Mouse (Mus musculus) liver, embryonic 11.5 days (tissue): ENCODE measurements at regions not wholly inside any gene's neighbourhood (a gene's known extent, or its start where the extent isn't known, plus 50 kb on each side); places are given as distances from the start of the nearest gene placed in this dataset.

Source experiments
- ATAC-seq: fragments of 200-750 bp; cut with Nextera tagmentation; replicated peaks from 2 replicates; pipeline ENCODE4 v1.8.0; 2017; ENCODE audit warnings: moderate number of reproducible peaks, mild to moderate bottlenecking, moderate TSS enrichment, moderate library complexity; ENCODE audit not compliant: low FRiP score
- DNase-seq: peaks from one replicate; pipeline ENCODE4 v3.0.0-alpha.2; 2017; ENCODE audit warnings: low spot score
- H3K27ac ChIP-seq: fragments of 300-500 bp; sonication (generic); 2 replicates; pipeline ENCODE4 v1.5.1; 2014; ENCODE audit warnings: mild to moderate bottlenecking, low read depth, low read length, control low read depth
- H3K27me3 ChIP-seq: fragments of 300-500 bp; sonication (generic); replicated peaks from 2 replicates; pipeline ENCODE4 v1.6.1; 2014; ENCODE audit warnings: low read length, mixed read lengths; ENCODE audit not compliant: control insufficient read depth, insufficient read depth
- H3K36me3 ChIP-seq: fragments of 300-500 bp; sonication (generic); 2 replicates; pipeline ENCODE4 v1.6.1; 2014; ENCODE audit warnings: mild to moderate bottlenecking, low read length, moderate library complexity, mixed read lengths; ENCODE audit not compliant: control insufficient read depth, insufficient read depth
- H3K4me1 ChIP-seq: fragments of 300-500 bp; sonication (generic); replicated peaks from 2 replicates; pipeline ENCODE4 v1.6.1; 2014; ENCODE audit warnings: low read length, mixed read lengths; ENCODE audit not compliant: control insufficient read depth, insufficient read depth
- H3K4me2 ChIP-seq: fragments of 300-500 bp; sonication (generic); 2 replicates; pipeline ENCODE4 v1.6.1; 2014; ENCODE audit warnings: mild to moderate bottlenecking, control low read depth, moderate library complexity
- H3K4me3 ChIP-seq: fragments of 300-500 bp; sonication (generic); 2 replicates; pipeline ENCODE4 v1.5.1; 2014; ENCODE audit warnings: low read depth, low read length, control low read depth
- H3K9ac ChIP-seq: fragments of 300-500 bp; sonication (generic); 2 replicates; pipeline ENCODE4 v1.6.1; 2014; ENCODE audit warnings: low read depth, low read length, control low read depth
- H3K9me3 ChIP-seq: fragments of 300-500 bp; sonication (generic); 2 replicates; pipeline ENCODE4 v1.6.1; 2016; ENCODE audit warnings: low read length, inconsistent platforms, mixed read lengths; ENCODE audit not compliant: control insufficient read depth
- WGBS: fragments of 180-500 bp; shearing (Covaris S2); extraction: QIAGEN DNeasy Blood & Tissue Kit; methylation state at CpG from one replicate; pipeline ENCODE4 v1.1.7; 2014; 5-methylcytosine and 5-hydroxymethylcytosine counted together

DNA sequence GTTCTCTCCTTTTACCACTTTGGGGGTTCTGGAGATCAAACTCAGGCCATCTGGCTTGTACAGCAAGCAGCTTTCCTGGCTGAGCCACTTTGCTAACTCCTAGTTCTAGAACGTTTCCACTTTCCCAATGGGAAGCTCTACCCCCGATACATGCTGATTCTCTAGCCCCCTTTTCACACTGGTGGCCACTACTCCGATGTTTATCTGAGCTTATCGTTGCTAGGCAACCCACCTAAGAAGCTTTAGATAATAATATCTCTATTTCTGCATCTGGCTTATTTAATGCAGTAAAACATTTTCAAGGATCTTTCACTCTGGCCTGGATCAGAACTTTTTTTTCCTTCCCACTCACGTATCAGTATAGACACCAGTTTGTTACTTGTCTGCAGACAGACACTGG, 129.4 kb upstream of the Eif4g2 start:
- Histone ChIP-seq H3K27me3 (no peaks in the 10 kb centered on the region), H3K9ac (no peak overlapping the region), H3K4me1 (no peaks in the 10 kb centered on the region), H3K4me2 (no peak overlapping the region), H3K9me3 (no peaks in the 10 kb centered on the region), H3K27ac (no peak overlapping the region), H3K4me3 (no peak overlapping the region), H3K36me3 (no peaks in the 10 kb centered on the region)
- WGBS: 69% methylated on average over 5 of the region's 5 CpGs
- DNase-seq (no peak), ATAC-seq (no peak)

DNA sequence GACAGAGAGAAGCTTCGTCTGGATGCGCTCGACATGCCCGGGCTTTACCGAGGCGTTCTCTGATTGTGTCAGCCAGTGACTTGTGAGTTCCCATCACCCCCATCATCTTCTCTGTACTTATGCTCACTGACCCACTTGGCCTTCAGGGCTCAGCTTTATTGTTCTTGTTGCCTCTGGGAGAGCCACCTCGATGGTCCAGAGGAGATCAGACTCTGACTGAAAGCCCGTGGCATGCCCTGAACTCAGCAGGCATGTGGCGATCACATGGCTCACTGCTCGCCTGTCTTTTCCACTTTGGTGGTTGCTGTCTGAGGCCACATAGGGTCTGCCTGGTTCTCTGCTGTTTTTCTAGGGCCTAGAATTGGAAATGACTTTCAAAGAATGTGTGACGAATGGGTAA, 128.8 kb upstream of the Eif4g2 start:
- H3K9ac ChIP-seq: no peak overlapping the region
- H3K9me3 ChIP-seq: no peaks in the 10 kb centered on the region
- WGBS: 84% methylated on average over 11 of the region's 11 CpGs
- no peak overlapping the region for H3K4me3 ChIP-seq
- DNase-seq: no peak
- H3K4me1 ChIP-seq: no peaks in the 10 kb centered on the region
- no peaks in the 10 kb centered on the region for H3K36me3 ChIP-seq
- ATAC-seq: no peak
- no peaks in the 10 kb centered on the region for H3K27me3 ChIP-seq
- H3K27ac ChIP-seq: no peak overlapping the region
- no peak overlapping the region for H3K4me2 ChIP-seq

DNA sequence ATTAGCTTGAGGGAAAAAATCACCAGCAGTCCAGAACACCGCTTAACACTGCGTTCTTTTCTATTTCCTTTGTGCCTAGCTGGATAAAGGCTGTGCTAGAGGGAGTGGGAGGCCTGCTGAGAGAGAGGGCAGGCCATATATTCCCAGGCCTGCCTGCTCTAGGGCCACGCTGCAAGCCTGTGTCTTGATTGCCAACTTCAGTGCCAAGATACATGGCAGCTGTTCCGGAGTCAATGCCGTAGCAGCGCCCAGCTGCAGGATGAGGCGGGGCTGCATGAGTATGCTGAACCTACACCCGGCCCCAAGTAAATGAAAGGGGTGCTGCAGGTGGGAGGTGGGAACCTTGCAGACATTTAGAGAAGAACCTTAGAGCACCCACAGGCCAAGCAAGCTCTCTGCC, 127.5 kb upstream of the Eif4g2 start:
- WGBS: 87% methylated on average over 8 of the region's 8 CpGs
- no peaks in the 10 kb centered on the region for H3K36me3 ChIP-seq
- H3K9ac ChIP-seq: no peak overlapping the region
- H3K4me2 ChIP-seq: no peak overlapping the region
- H3K4me3 ChIP-seq: no peak overlapping the region
- ATAC-seq (no peak), DNase-seq (no peak)
- no peaks in the 10 kb centered on the region for H3K4me1 ChIP-seq
- H3K27me3 ChIP-seq: no peaks in the 10 kb centered on the region
- H3K9me3 ChIP-seq: no peaks in the 10 kb centered on the region
- H3K27ac ChIP-seq: no peak overlapping the region

DNA sequence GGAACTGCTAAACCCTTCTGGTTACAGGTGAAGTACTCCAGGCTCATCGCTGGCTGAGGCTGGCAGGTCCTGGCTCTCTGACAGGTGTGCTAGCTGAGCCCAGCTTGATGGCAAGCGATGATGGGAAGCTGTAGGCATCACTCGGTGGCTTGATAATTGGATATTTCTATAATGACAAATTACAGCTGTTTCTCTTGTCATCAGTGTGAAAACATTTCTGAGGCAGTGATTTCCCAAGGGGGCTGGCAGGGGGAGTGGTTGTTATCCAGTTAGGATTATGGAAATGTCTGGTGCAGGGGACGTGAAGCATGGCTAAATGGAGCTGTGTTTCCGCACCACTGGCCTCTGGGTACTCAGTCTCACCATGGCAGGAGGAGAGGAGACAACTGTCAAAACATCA, 123.0 kb upstream of the Eif4g2 start:
- Histone ChIP-seq H3K27ac (no peak overlapping the region), H3K27me3 (no peaks in the 10 kb centered on the region), H3K4me1 (no peaks in the 10 kb centered on the region), H3K36me3 (no peaks in the 10 kb centered on the region), H3K4me2 (no peak overlapping the region), H3K9me3 (no peaks in the 10 kb centered on the region), H3K4me3 (no peak overlapping the region), H3K9ac (no peak overlapping the region)
- DNase-seq (no peak), ATAC-seq (no peak)
- 80% methylated on average over 5 of the region's 5 CpGs for WGBS

DNA sequence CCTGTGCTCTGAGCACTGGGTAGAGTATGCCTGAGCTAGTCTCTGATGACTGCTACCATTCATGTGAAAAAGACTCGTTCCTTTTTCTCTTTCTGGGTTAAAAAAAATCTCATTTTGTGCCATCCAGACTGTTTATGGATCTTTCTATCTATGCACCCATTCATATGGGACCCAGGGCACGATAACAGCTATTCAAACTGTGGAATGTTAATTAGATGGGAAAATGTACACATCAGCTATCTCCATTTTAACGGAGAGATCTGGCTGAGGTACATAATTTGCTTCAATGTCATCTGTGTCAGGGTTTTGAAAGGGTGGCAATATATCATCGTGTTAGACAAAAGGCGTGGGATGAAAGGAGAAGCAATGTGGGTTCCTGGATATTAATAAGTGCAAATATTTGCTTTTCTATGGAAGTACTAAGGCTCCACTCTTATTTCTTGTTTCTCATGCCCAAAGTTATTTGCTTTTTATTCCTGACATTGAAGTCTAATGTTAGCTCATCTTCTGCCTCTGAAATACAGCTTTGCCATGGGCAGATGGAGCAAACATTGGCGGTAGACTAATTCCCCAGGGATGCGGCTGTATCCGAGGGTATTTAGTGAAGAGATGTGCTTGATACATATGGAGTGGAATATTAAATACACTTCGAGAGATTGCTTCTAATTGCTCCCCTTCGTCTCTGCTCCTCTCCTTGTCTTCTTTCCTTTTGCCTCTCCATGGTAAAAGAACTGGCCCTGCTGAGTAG, 116.0 kb upstream of the Eif4g2 start:
- WGBS: 79% methylated on average over 10 of the region's 10 CpGs

DNA sequence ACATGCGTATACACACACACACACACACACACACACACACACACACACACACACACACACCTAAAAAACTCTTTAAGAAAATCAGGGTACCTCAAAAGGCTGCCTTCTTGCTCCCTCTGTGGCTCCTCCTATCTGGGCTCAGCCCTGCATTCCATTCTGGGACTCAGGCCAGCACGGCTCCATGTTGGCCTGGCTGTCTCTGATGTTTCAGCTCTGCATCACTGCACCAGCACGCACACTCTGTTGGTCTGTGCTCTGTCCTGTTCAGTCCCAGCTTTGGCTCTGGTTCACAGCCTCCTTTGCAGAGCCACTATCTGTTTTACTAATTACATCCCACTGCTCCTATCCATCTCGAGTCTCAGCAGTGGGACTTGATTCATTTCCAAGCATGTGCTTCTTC, 108.8 kb upstream of the Eif4g2 start:
- Histone ChIP-seq H3K4me1 (no peaks in the 10 kb centered on the region), H3K9me3 (no peaks in the 10 kb centered on the region), H3K27ac (no peak overlapping the region), H3K9ac (no peak overlapping the region), H3K4me3 (no peak overlapping the region), H3K36me3 (no peaks in the 10 kb centered on the region), H3K4me2 (no peak overlapping the region), H3K27me3 (no peaks in the 10 kb centered on the region)
- WGBS: 69% methylated on average over 4 of the region's 4 CpGs
- DNase-seq (no peak), ATAC-seq (no peak; the same call in 1 of the 2 replicates)

More for the DNA sequence above, 116.0 kb upstream of the Eif4g2 start:
- no peak overlapping the region for H3K4me2 ChIP-seq
- H3K27ac ChIP-seq: no peak overlapping the region
- H3K4me1 ChIP-seq: no peaks in the 10 kb centered on the region
- no peak overlapping the region for H3K4me3 ChIP-seq
- H3K9me3 ChIP-seq: no peaks in the 10 kb centered on the region
- DNase-seq: no peak
- H3K9ac ChIP-seq: no peak overlapping the region
- H3K36me3 ChIP-seq: no peaks in the 10 kb centered on the region
- H3K27me3 ChIP-seq: no peaks in the 10 kb centered on the region
- ATAC-seq: no peak

DNA sequence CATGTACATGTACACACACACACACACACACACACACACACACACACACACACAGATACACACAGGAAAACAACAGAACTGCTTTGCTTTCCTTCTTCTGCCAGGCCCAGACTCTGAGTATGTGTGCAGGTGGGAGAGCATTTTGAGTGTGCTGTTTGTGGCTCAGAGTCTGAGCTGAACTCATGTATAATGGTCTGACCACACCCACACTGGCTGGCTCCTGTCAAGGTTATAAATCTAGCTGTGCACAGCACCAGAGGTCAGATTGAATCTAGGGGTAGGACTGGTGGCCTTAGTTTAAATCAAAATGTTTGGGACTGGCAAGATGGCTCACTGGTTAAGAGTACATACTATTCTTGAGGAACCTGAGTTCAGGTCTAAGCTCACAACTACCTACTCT, 108.4 kb upstream of the Eif4g2 start:
- Histone ChIP-seq H3K27me3 (no peaks in the 10 kb centered on the region), H3K27ac (no peak overlapping the region), H3K4me2 (no peak overlapping the region), H3K9ac (no peak overlapping the region), H3K4me1 (no peaks in the 10 kb centered on the region), H3K9me3 (no peaks in the 10 kb centered on the region), H3K4me3 (no peak overlapping the region), H3K36me3 (no peaks in the 10 kb centered on the region)
- DNase-seq: no peak
- no peak for ATAC-seq

DNA sequence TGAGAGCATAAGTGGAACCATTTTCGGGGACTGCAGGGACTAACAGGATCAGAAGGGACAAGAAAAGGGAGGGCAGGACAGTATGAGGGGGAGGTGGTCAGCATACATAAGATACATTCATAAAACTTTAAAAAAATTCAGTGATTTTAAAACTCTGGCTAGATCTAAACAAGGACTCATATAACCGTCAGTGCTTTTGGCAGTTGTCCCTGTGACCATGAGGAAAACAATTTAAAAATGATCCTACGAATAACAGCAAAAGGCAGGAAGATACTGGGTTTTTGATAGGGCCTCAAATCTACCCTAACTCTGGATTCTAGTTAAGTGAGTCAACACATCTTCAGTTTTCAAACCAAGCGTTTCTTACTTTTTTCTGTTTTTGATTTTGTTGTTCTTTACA, 106.9 kb upstream of the Eif4g2 start:
- Histone ChIP-seq H3K9me3 (no peaks in the 10 kb centered on the region), H3K36me3 (no peaks in the 10 kb centered on the region), H3K4me3 (no peak overlapping the region), H3K27ac (no peak overlapping the region), H3K4me2 (no peak overlapping the region), H3K9ac (no peak overlapping the region), H3K4me1 (no peaks in the 10 kb centered on the region), H3K27me3 (no peaks in the 10 kb centered on the region)
- no peak for ATAC-seq
- 83% methylated on average over 4 of the region's 4 CpGs for WGBS
- no peak for DNase-seq

DNA sequence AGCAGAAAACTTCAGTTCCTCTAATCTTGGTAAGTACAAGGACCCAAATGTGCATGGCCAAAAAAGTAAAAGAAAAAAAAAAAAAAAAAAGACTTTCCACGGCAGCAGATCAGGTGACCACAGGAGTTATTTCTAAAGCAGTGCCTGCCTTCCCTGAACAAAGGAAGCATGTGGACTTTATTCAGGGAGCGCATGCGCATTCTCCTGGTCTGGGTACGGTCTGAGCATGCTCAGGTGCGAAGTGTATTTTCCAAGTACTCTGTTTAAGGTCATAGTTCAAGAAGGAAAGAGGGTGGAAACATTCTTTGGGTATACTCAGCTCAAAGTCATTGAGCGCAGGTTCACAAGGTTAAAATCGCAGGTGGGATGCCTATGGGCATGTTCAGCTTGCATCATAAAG, 103.1 kb upstream of the Eif4g2 start:
- WGBS: 88% methylated on average over 7 of the region's 7 CpGs
- no peak for ATAC-seq

More for the DNA sequence above, 103.1 kb upstream of the Eif4g2 start:
- H3K9ac ChIP-seq: no peak overlapping the region
- H3K4me2 ChIP-seq: no peak overlapping the region
- no peak overlapping the region for H3K27ac ChIP-seq
- no peaks in the 10 kb centered on the region for H3K4me1 ChIP-seq
- no peaks in the 10 kb centered on the region for H3K27me3 ChIP-seq
- no peak overlapping the region for H3K4me3 ChIP-seq
- no peak for DNase-seq
- H3K9me3 ChIP-seq: no peaks in the 10 kb centered on the region
- no peaks in the 10 kb centered on the region for H3K36me3 ChIP-seq
